In the genomic region with DNA sequence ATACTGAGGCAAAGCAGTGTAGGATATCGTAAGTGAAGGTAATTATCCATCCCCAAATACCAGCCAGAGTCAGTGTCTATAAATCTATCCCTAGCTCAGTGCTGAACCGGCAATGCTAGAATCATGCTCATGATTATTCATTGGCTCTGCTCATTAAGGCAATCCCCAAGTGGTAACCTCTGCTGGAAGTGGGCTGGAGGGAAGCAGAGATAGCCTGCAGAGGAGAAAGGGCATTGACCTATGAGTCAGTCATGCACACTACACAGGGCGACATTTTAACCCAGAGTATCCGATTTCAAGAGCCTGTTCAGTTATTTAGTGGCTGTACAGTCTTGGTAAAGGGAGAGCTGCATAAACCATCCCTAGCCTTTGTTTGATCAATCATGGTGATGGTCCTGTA, we compare ENCODE assay signal across 13 mouse cellular contexts.
DNase-seq lines count a peak whose midpoint lies in the region; ATAC-seq and TF ChIP-seq lines count a peak whose summit lies in the region.
"Had no signal": no experiment of that assay in that cellular context is flagged by ENCODE, and none has a peak within 500 bp of the region (broad histone marks: within the 10 kb centered on the region; RNA-seq: fewer than 3 reads in every experiment).

No protein-coding gene starts in this region.

- H3K27ac ChIP-seq in hindbrain, embryonic 10.5 days, result no peak overlapping the region
- H3K27ac ChIP-seq in hindbrain, postnatal 0 days, result no peak overlapping the region
- H3K27ac ChIP-seq in hindbrain, embryonic 15.5 days (replicated peaks), result no peak overlapping the region
- no peak overlapping the region for H3K27ac ChIP-seq in neural tube, embryonic 11.5 days (ENCODE audit: low read depth, low read length)
- H3K27ac ChIP-seq: gastrocnemius, adult 2 months had no signal

- H3K4me3 ChIP-seq in hindbrain, embryonic 10.5 days, result no peak overlapping the region
- no peak overlapping the region for H3K4me3 ChIP-seq in hindbrain, postnatal 0 days (ENCODE audit: low read length)
- H3K4me3 ChIP-seq in hindbrain, embryonic 15.5 days, result no peak overlapping the region
- no peak overlapping the region for H3K4me3 ChIP-seq in neural tube, embryonic 11.5 days (ENCODE audit: low read depth, low read length)
- H3K4me3 ChIP-seq: gastrocnemius, adult 2 months; megakaryocyte, embryonic 14.5 days had no signal

- ATAC-seq in hindbrain, postnatal 0 days, result no peak
- 0 out of 2 replicates have a peak, but pooled peaks have one; percentile 59 for ATAC-seq in hindbrain, embryonic 15.5 days (ENCODE audit: low FRiP score, low read depth)
- ATAC-seq in neural tube, embryonic 11.5 days (ENCODE audit: insufficient read depth, low FRiP score, low TSS enrichment), result peak; percentile 67
- ATAC-seq: liver, postnatal 0 days had no signal

- H3K4me2 ChIP-seq in hindbrain, postnatal 0 days (ENCODE audit: low read depth, low read length), result no peak overlapping the region
- no peak overlapping the region for H3K4me2 ChIP-seq in hindbrain, embryonic 15.5 days
- no peak overlapping the region for H3K4me2 ChIP-seq in neural tube, embryonic 11.5 days (ENCODE audit: low read depth)

- TF ChIP-seq CTCF in hindbrain, postnatal 0 days (IDR thresholded peaks at IDR 0.05; ENCODE audit: low read depth), result no peak

- peaks cover 12% of the 10 kb centered on the region for H3K4me1 ChIP-seq in hindbrain, embryonic 10.5 days (replicated peaks)
- no peaks in the 10 kb centered on the region for H3K4me1 ChIP-seq in hindbrain, postnatal 0 days (ENCODE audit: insufficient read depth, low read length)
- peaks cover 11% of the 10 kb centered on the region; the same call in 1 of the 2 replicates for H3K4me1 ChIP-seq in hindbrain, embryonic 15.5 days (replicated peaks)
- H3K4me1 ChIP-seq in neural tube, embryonic 11.5 days (ENCODE audit: control insufficient read depth, insufficient read depth, low read length), result no peaks in the 10 kb centered on the region

- 25% methylated on average over 4 of the region's 4 CpGs for WGBS in hindbrain, embryonic 10.5 days
- 33% methylated on average over 4 of the region's 4 CpGs for WGBS in hindbrain, postnatal 0 days
- WGBS in hindbrain, embryonic 15.5 days, result 19% methylated on average over 4 of the region's 4 CpGs
- 19% methylated on average over 4 of the region's 4 CpGs for WGBS in neural tube, embryonic 11.5 days

- H3K36me3 ChIP-seq in hindbrain, embryonic 10.5 days, result no peaks in the 10 kb centered on the region
- no peaks in the 10 kb centered on the region for H3K36me3 ChIP-seq in hindbrain, postnatal 0 days (ENCODE audit: insufficient read depth, low read length)
- no peaks in the 10 kb centered on the region for H3K36me3 ChIP-seq in hindbrain, embryonic 15.5 days
- H3K36me3 ChIP-seq in neural tube, embryonic 11.5 days (ENCODE audit: control insufficient read depth, insufficient read depth, low read length), result no peaks in the 10 kb centered on the region

- H3K27me3 ChIP-seq in hindbrain, embryonic 10.5 days (ENCODE audit: insufficient read depth, poor library complexity, severe bottlenecking), result no peaks in the 10 kb centered on the region
- H3K27me3 ChIP-seq in hindbrain, postnatal 0 days (ENCODE audit: insufficient read depth, low read length), result no peaks in the 10 kb centered on the region
- no peaks in the 10 kb centered on the region for H3K27me3 ChIP-seq in hindbrain, embryonic 15.5 days
- H3K27me3 ChIP-seq in neural tube, embryonic 11.5 days (ENCODE audit: control insufficient read depth, insufficient read depth, low read length), result no peaks in the 10 kb centered on the region
- H3K27me3 ChIP-seq: megakaryocyte, embryonic 14.5 days had no signal

- H3K9ac ChIP-seq in hindbrain, postnatal 0 days (replicated peaks; ENCODE audit: low read length), result no peak overlapping the region
- H3K9ac ChIP-seq in hindbrain, embryonic 15.5 days, result no peak overlapping the region
- no peak overlapping the region for H3K9ac ChIP-seq in neural tube, embryonic 11.5 days (ENCODE audit: low read length)
- H3K9ac ChIP-seq: liver, postnatal 0 days had no signal

- peak; percentile 37 for DNase-seq in hindbrain, embryonic 10.5 days (ENCODE audit: low spot score)
- DNase-seq in hindbrain, postnatal 0 days (ENCODE audit: low spot score), result no peak
- DNase-seq in embryo, embryonic 11.5 days (ENCODE audit: low read depth, low spot score), result peak; percentile 29
- peak; percentile 19 for DNase-seq in neural tube, embryonic 11.5 days (ENCODE audit: low spot score)
- DNase-seq in yolk sac, embryonic 10.5 days (ENCODE audit: low spot score), result no peak
- DNase-seq in right cerebral cortex, postnatal 25 days, result no peak
- DNase-seq in cerebellum, adult 9-11 months, result no peak
- DNase-seq: cerebellum, postnatal 36 days; gastrocnemius, adult 2 months; kidney, postnatal 4 days; liver, postnatal 0 days had no signal

- H3K9me3 ChIP-seq in hindbrain, embryonic 10.5 days, result no peaks in the 10 kb centered on the region
- H3K9me3 ChIP-seq in hindbrain, postnatal 0 days (ENCODE audit: low read length), result no peaks in the 10 kb centered on the region
- H3K9me3 ChIP-seq in hindbrain, embryonic 15.5 days, result no peaks in the 10 kb centered on the region
- H3K9me3 ChIP-seq in neural tube, embryonic 11.5 days (ENCODE audit: control insufficient read depth, low read length), result no peaks in the 10 kb centered on the region
- H3K9me3 ChIP-seq: megakaryocyte, embryonic 14.5 days had no signal

Comparison
In these comparisons a context has a peak if more than half of its experiments do, and no peak if none do; other contexts are left out.
1. DNase-seq: peak in hindbrain, embryonic 10.5 days (single experiment), embryo, embryonic 11.5 days (single experiment) and neural tube, embryonic 11.5 days (single experiment); none in hindbrain, postnatal 0 days (single experiment), yolk sac, embryonic 10.5 days (single experiment), right cerebral cortex, postnatal 25 days (single experiment) and cerebellum, adult 9-11 months (single experiment).